Mouse (Mus musculus) urinary bladder, postnatal 10 days (tissue): ENCODE data around the gene Slc9b2.

ENCODE experiments used
- DNase-seq: peaks from one replicate; pipeline ENCODE4 v3.0.0; 2022; ENCODE audit warnings: low spot score

Slc9b2 gene

DNA sequence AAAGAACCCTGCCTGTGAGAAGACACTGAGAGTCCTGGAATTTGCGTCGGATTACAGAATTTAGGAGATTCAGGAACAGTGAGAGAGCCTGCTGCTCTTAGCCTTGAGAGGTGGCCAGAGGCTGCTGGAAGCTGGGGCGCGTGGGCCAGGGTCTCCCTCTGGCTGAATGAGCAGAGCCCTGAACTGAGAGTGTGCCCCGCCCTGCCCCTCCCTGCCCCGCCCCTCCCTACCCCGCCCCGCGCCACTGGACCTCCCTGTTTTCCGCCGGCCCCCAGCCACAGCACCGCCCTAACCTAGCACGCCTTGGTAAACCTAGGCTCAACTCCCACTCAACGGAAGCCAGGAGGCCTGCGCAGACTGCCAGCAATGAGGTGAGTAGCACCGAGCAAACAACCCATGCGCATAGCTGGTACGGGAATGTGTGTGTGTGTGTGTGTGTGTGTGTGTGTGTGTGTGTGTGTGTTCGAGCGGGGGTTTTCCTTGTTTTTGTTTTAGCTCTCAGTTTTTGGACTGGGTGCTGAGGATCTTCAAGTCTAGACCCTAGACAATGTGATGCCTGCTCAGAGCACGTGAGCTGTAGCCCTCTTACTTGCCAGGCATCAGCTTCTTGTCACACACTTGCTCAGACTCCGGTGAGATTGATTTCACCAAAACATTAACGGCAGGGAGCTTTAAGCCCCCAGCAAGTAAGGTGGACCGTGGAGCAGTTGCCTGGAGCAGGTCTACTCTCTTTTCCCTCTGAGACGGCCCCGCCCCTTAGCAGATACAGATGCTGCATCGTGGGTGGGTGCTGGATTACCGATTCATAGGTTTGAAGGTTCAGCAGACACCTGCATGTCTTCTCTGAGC lies at the start of gene Slc9b2:
Gene Slc9b2, plus strand, starts transcription at position 290 of the 849 bp plus-strand sequence.
- no peak for DNase-seq

DNA sequence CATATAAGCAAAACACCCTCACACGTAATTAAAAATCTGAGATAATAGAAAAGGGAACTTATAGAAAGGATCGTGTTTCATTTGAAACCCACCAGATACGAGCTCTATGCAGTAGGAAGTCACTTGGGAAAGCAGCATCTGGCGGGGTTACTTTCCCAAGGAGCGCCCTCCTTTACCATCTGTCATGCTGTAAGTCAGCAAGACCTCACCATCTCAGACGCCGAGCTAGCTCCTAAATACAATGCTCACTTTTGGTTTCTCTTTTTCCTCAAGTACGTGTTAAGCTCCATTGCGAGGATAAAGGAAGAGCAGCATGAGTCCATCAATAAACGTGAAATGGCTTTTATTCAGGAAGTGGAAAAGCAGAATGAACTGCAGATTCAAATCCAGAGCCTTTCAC lies 48.6 kb upstream of the Slc9b2 start:
- no peak for DNase-seq

DNA sequence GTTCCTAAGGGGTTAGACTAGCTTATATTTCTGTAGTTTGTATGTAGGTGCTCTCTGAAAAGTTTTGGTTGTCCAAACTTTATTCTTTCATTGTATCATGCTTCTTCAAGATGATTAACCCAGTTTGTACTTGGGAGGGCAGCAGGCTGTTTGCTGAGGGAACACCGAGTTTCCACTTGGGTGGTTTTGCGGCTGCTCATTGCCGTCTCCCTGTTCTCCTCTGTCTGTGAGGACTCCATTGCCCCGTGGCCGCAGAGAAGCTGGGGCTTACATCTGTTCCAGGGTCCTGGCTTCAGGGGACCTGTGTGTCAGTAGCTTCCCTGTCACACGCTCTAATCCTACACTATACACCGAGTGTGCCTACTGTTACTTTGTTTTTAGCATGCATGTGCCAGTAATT lies 47.3 kb upstream of the Slc9b2 start:
- DNase-seq = no peak

DNA sequence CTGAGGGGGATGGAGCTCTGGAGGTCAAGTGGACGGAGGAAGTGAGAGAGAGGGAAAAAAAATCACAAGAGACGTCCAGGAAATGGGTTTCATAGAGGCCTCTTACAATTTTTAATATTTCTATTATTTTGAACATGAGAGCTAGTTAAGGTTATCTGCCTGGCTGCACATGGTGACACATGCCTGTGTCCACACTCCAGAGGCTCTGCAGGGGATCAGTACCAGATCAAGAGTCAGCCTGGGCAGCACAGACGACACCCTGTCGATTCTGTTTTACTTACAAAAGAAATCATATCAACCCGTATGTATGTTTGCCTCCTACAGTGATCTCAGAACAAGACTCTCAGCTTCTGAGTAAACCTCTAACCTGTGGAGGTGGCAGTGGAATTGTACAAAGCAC lies 38.9 kb upstream of the Slc9b2 start:
- DNase-seq = no peak

DNA sequence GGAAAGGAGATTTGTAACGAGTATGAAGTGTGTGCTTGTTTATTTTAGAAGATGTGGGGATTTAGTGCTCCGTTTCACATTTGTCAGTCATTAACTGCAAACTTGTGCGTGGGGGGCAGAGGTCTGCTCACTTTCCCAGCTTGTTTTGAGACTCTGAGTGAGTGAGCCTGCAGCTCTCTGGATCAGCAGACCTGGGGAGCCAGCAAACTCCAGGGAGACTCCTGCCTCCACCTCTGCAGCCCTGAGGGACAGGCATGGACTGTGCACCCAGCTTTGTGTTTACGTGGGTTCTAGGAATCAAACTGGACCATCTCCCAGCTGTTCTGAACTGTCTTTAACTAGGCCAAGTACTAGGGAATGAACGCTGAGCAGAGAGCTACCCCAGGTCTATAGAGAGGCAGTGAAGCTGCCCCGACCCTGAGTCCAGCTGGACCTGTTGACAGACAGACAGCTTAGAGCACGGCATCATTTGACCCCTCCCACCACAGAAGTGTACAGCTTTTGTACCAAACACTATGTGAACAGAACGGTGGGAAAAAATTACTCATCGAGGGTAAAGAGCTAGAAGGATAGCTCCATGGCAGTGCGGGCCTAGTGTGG lies 38.0 kb upstream of the Slc9b2 start:
- no peak for DNase-seq

DNA sequence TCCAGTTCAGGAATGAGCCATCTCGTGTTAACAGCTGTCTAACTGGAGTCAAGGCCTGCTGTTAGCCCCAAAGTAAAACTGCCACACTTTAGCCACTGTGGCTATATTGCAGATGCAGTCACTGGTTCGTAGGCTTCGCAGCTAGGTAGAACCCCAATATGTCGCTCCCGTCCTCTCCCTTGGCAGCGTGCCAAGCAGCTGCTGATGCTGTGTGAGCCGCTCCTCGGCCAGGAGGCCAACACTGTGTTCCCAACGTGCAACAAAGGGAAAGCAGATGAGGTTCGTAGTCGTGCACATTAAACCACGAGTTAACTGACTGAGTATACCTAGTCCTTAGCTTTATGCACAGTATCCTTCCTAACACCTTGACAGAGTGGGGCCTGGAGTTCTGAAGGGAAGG lies 34.9 kb upstream of the Slc9b2 start:
- no peak for DNase-seq

DNA sequence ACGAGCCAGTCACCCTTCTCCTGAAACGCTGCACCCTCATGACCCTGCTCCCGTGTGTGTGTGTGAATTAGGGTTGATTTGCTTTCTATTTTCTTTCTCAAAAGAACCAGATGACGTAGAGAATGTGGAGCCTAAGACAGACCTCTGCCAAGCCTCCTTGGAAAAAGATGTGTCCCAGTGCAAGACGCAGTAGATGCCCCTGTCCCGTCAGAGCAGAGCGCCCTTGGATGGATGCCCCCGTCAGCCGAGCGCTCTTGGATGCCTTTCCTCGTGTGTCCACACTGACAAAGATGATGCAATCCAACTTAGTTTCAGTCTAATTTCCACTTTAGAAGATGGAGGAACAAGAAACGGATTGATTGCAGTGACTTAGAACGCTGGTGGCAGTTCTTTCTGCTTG lies 34.5 kb upstream of the Slc9b2 start:
- no peak for DNase-seq

DNA sequence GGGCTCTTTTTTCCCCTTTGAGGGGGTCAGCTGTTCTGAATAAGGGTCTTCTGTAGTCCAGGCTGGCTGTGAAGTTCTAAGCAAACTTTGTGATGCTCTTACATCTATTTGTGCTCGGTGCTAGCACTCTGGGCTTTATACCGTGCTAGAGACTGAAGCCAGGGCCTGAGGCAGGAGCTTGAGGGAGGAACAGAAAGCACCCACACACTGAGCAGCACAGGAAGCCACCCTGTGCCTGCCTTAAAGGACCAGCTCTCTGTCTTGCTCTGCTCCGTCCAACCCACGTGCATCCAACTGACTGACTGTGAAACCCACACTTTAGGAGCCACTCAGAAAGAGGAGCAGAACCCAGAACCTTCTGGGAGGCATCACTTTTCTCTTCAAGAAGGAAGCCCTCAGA lies 27.3 kb upstream of the Slc9b2 start:
- DNase-seq = no peak

DNA sequence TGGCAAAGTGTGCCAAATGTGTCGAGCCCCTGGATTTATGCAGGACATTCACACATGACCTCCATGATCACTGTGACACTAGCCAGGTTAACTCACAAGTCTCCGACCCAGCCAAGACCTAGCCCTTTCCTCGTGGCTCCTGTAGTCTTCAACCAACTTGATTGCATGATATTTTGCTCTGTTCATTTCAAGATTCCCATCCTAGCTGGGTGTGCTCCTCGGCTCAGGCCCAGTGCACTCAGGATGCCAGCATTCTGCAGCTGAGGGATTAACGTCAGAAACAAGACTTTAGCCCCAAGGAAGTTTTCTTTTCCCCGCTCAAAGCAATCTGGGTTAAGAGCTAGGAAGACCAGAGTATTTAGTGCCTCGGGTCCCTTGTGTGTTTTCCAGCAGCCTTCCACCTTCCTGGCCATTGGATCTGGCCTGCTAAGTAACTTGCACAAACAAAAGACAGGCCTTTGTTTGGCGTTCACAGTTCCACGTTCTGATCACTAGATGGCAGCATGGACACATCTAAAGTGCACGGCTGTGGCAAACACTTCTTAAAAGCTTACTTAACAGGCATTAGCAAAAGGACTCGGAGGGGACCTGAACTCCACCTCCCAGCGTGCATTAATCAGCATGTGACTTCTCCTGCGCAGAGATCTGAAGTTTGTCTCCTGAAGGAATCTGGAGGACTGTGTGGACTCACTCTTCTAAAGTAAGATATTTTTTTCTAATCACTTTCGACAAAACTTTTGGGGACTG lies 26.7 kb upstream of the Slc9b2 start, which contains the start of gene Bdh2:
Gene Bdh2, plus strand, starts transcription at position 553 of the 747 bp plus-strand sequence.
- DNase-seq = no peak

DNA sequence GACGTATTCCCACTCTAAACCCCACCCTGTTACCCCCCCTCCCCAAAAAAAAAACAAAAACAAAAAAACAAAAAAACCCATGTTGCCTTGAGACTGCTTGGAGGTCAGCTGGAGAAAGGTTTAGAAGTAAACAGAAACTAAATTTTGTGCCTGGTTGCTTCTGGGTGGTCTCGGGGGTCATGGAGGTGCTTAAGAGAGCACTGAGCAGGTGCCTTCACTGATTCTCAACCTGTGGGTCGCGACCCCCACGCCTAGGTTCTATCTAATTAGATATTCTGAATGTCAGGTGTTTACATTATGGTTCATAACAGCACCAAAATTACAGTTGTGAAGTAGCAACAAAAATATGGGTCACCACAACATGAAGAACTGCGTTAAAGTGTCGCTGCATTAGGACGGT lies 25.8 kb upstream of the Slc9b2 start:
- DNase-seq = no peak

DNA sequence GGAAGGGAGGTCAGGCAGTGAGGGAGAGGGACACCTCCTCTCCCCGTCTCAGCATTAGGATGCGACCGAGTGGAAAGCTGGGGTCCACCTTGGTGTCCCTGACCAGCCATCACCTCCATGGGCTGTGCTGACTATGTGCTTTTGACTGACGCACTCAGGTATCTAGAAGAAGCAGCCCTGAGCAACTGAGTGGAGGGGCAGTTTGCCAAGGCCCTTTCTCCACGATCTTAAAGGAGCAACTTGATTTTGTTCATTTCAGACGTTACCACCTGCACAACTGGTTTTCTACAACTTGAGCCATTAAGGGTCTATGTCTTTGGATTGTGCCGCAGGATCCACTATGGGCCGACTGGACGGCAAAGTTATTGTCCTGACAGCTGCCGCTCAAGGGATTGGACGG lies 22.2 kb upstream of the Slc9b2 start:
- DNase-seq = no peak

DNA sequence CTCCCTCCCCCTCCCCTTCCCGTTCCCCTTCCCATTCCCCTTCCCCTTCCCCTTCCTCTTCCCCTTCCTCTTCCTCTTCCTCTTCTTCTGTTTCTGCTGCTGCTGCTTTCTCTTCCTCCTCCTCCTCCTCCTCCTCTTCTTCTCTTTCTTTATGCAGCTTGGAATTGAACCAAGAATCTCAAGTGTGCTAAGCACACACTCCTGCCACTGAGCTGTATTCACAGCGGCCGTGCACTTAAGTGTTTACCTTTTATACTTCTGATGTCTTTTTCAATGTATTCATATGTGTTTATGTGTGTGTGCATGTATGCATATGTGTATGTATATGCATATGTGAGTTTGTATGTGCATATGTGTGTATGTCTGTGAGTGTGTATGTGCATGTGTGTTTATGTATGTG lies 21.7 kb upstream of the Slc9b2 start:
- no peak for DNase-seq

DNA sequence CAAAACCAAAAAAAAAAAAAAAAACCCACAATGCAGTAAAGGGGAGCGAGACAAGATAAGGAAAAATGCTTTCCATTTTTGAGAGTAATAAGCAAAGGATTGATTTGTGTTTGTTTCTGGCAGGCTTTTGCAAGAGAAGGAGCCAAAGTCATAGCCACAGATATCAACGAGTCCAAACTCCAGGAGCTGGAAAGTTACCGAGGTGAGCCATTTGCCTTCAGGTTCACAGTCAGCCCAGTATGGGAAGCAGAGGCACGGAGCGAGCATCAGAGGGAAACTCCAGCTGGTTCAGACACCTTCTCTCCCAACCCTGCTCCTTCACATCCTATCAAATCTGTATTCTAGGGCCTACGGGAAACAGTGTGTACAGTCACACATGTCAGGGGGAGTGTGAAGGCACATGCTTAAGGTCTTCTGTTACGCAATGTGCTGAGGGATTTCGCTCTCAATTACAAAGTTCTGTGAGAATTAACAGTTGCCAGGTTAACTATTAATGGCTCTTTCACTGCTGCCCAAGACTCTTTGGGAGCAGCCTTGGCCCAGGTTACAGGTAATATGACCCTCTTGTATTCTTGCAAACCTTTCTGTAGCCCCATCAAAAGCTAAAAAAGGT lies 19.3 kb upstream of the Slc9b2 start:
- no peak for DNase-seq

DNA sequence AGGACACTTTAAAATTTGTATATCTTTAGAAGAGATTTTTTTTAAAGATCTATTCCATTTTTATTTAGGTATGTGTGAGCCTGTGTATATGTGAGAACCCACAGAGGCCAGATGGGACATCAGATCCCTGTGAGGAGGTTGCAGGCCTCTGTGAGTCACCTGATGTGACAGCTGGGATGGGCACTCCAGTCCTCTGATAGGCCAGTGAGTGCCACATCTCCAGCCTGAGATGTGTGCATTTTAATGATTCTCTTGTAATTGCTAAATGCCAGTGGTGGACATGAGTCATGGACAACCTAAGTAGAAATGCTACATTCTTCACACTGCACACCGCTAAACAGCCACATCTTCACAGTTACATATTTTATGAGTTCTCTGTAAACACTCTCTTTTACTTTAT lies 18.4 kb upstream of the Slc9b2 start:
- DNase-seq = no peak

DNA sequence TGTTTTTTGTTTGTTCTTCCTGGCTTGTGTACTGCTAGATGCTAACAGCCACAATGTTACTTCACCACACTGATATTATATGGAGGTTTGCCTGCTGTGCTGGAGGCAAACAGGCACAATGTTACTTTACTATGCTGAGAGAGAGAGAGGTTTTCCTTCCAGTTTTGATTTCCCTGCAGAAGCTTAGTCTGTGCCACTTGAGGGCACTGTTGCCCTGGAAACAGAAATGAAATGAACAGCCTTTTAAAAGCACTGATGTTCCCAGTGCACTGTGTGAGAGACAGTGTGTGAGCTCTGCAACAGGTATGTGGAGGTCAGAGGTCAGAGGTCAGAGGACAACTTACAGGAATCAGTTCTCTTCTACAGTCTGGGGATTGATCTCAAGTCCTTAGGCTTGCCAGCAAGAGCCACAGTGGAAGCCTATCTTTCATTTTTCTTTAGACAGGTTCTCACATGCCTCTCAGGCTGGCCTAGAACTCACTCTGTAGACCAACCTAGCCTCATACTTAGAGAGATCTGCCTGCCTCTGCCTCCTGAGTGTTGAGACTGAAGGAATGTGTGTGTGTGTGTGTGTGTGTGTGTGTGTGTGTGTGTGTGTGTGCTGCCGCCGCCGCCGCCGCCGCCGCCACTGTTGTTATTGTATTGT lies 17.1 kb upstream of the Slc9b2 start:
- DNase-seq = no peak

DNA sequence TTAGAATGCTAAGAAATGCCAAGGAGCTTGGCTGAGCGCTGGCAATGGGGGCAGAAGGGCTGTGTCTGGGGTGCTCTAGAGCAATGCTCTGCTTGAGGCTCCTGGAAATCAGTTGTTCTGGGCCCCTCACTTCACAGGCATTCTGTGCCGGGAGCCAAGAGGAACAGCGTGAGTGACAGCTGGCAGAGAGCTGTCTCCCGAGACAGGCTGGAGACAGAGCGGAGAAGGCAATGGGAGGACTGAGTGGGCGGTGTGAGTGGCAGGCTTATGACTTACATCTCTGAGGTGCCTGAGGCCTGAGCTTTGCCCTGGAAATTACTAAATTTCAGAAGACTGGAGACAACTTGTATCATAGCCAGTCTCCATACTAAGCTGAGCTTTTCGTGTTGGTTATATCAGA lies 13.8 kb upstream of the Slc9b2 start:
- DNase-seq = no peak

DNA sequence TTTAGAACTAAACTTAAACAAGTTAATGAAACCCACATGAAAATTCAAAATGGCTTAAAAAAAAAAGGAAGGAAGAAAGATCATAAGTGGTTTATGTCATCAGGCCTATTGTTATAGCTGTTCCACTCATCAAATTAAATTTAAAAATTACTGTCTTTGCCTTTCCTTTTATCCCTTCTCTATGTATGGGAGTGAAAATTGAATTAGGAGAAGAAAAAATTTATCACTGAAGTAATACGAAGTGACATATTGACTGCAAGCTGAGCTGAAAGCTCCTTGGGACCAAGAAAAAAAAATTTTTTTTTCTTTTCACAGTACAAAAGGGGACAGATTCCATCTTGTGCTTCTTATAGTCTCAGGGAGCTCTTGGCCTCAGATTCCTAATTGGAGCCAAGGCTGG lies 11.9 kb upstream of the Slc9b2 start:
- DNase-seq = no peak

DNA sequence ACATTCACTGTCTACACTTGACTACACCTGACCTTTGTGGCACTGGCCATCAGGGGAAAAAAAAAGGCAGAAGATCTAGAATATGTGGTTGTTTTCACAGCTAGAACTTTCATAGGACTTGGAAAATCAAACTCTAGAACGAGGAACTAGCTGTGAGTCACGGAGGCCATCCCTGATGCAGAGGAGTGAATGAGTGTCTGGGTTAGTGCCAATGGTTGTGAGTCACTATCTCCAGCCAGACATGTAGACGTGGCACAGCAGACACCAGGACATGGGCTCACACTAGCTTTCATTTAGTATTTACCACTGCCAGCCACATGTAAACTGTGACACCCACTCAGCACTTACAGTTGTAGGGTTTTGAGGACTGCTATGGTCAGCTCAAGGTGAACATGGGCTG lies 8.9 kb upstream of the Slc9b2 start:
- no peak for DNase-seq

DNA sequence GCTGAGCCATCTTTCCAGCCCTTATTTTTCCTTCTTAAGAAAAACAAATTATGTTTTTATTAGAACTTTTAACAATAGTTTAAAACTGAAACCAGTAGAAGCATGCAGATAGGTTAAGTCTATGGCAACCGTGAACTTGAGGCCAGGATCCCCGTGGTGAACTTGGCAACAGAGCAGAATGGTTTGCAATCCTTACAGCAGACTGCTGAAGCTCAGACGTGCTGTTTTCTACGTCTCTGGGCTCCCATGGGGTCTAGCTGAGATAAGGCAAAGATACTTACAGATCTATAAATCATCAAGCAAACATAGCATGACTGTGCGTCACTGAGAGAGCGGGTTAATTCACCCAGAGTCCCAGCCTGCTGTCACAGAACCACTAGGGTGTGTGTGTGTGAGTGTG lies 7.4 kb upstream of the Slc9b2 start:
- no peak for DNase-seq

DNA sequence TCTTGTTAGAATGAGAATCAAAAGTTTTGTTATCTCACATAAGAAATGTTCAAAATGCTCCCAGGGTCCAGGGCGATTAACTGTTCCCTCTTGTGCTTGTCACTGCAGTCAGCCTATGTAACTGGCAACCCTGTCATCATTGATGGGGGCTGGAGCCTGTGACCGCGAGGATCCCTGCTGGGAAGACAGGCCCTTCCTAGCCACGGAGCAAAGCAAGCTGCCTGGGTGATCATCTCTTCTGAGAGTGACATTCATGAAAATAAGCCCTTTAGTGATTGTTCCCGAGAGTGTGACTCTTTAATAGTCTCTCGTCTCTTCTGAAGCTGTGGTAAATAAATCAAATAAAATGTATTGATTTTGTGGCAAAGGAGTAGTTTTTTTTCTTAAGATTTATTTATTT lies 3.4 kb upstream of the Slc9b2 start:
- DNase-seq = no peak

DNA sequence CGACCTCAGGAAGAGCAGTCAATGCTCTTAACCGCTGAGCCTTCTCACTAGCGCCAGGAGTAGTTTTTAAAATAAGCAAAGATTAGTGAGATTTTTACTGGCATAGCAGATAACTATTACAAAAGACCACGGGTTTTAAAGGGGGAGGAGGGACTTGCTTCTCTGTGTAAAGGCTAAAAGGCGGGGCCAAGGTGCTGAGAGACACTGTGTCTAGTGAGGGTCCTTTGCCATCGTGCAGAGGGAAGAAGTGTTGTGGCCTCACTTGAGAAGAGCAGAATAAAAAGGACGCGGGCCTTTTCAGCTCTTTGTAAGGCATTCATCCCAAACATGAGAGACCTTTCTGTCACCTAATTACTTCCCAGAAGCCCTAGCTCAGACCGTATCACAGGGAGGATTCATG lies 2.9 kb upstream of the Slc9b2 start:
- DNase-seq = no peak

DNA sequence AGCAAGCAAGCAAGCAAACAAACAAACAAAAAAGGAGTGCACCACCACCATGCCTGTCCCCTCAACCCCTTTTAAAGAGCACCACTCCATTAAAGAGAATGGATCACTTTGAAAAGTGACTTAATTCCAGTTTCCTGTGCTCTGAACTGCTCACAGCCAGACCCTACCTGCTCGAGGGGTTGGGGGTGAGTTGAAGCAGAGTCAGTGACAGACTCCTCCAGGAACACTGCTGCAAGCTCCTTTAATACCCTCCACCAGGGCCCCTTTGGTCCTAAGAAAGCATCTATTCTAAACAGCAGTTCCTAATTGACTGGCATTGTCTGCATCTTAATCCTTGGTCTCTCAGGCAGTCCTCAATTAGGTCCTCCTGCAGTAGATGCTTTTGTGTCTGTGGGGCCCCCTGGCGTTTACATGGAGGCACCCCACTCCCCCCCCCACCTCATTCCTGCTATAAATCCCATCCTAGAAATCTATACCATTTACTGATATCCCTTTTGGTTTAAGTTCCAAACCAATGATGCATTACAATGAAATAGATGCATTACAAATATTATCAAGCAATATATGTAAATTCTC lies 5.5 kb downstream of the Slc9b2 start:
- DNase-seq = no peak
